Mouse (Mus musculus) MEL (cell line): ENCODE measurements around the gene Tulp4. TPM values are rescaled to one million over a fixed set of nuclear protein-coding genes. Genes with fewer than 3 reads are reported as not detected.

Source experiments
- DNase-seq: peaks from one replicate; pipeline ENCODE4 v3.0.0; 2011; ENCODE audit warnings: low read depth, low spot score
- H3K27ac ChIP-seq: 2 replicates; pipeline ENCODE4 v1.5.1; 2012; ENCODE audit warnings: low read depth, mild to moderate bottlenecking, control low read depth, low read length, moderate library complexity; ENCODE audit not compliant: control insufficient read depth
- H3K27me3 ChIP-seq, 2 experiments: fragments of 150-350 bp in 1 of 2; sonication (generic) in 1 of 2; 2 replicates each; pipeline ENCODE4 v1.6.1; 2012; ENCODE audit warnings: low read length in 2 of 2, mild to moderate bottlenecking in 2 of 2, improper control_type of control experiment in 1 of 2, moderate library complexity in 1 of 2; ENCODE audit not compliant: insufficient read depth in 2 of 2, control insufficient read depth in 1 of 2
- H3K36me3 ChIP-seq, 2 experiments: 2 replicates each; pipeline ENCODE4 v1.6.1; 2012 to 2014; ENCODE audit warnings: low read length in 2 of 2, improper control_type of control experiment in 1 of 2, inconsistent platforms in 1 of 2, mild to moderate bottlenecking in 1 of 2; ENCODE audit not compliant: insufficient read depth in 2 of 2, control insufficient read depth in 1 of 2
- H3K4me1 ChIP-seq, 2 experiments: fragments of 150-350 bp in 1 of 2; sonication (generic) in 1 of 2; 2 replicates each; pipeline ENCODE4 v1.6.1; 2012; ENCODE audit warnings: low read length in 2 of 2, improper control_type of control experiment in 1 of 2, mild to moderate bottlenecking in 1 of 2; ENCODE audit not compliant: insufficient read depth in 2 of 2, control insufficient read depth in 1 of 2
- H3K4me3 ChIP-seq, 2 experiments: fragments of 150-350 bp in 1 of 2; sonication (generic) in 1 of 2; 2 replicates each; pipeline ENCODE4 v1.5.1; 2012; ENCODE audit warnings: low read depth in 2 of 2, low read length in 2 of 2, mild to moderate bottlenecking in 2 of 2, moderate library complexity in 2 of 2, control low read depth in 1 of 2, improper control_type of control experiment in 1 of 2; ENCODE audit not compliant: control insufficient read depth in 1 of 2, insufficient read depth in 1 of 2
- H3K79me2 ChIP-seq: 2 replicates; pipeline ENCODE4 v1.6.1; 2012; ENCODE audit warnings: mild to moderate bottlenecking, low read length, moderate library complexity; ENCODE audit not compliant: control insufficient read depth, poor library complexity, insufficient read depth
- H3K9ac ChIP-seq: 2 replicates; pipeline ENCODE4 v1.6.1; 2012; ENCODE audit warnings: low read depth, mild to moderate bottlenecking, control low read depth, low read length, moderate library complexity; ENCODE audit not compliant: control insufficient read depth, poor library complexity, severe bottlenecking
- H3K9me3 ChIP-seq: fragments of 150-350 bp; sonication (generic); replicated peaks from 2 replicates; pipeline ENCODE4 v1.6.1; 2012; ENCODE audit warnings: mild to moderate bottlenecking, low read length, improper control_type of control experiment, moderate library complexity; ENCODE audit not compliant: insufficient read depth
- BHLHE40 ChIP-seq: IDR thresholded peaks from 2 replicates; pipeline ENCODE4 v1.6.1; 2012; ENCODE audit warnings: low read depth, mild to moderate bottlenecking, inconsistent platforms, low read length, improper control_type of control experiment, borderline replicate concordance
- CHD1 ChIP-seq: IDR thresholded peaks from 2 replicates; pipeline ENCODE4 v1.6.1; 2012; ENCODE audit warnings: low read depth, mild to moderate bottlenecking, inconsistent platforms, low read length, improper control_type of control experiment
- CHD2 ChIP-seq: IDR thresholded peaks from 2 replicates; pipeline ENCODE4 v1.6.1; 2011; ENCODE audit warnings: low read length, improper control_type of control experiment
- E2F4 ChIP-seq: IDR thresholded peaks from 2 replicates; pipeline ENCODE4 v1.6.1; 2011; ENCODE audit warnings: low read depth, low read length, improper control_type of control experiment, borderline replicate concordance
- MAFK ChIP-seq: IDR thresholded peaks from 2 replicates; pipeline ENCODE4 v1.6.1; 2011; ENCODE audit warnings: low read depth, mild to moderate bottlenecking, low read length, improper control_type of control experiment, borderline replicate concordance
- MAX ChIP-seq: IDR thresholded peaks from 2 replicates; pipeline ENCODE4 v1.6.1; 2011; ENCODE audit warnings: low read length, improper control_type of control experiment
- NRF1 ChIP-seq: IDR thresholded peaks from 2 replicates; pipeline ENCODE4 v1.6.1; 2014; ENCODE audit warnings: low read depth, mild to moderate bottlenecking, inconsistent platforms, low read length, improper control_type of control experiment, moderate library complexity; ENCODE audit not compliant: poor library complexity, insufficient read depth, severe bottlenecking
- POLR2AphosphoS2 ChIP-seq: IDR thresholded peaks from 2 replicates; pipeline ENCODE4 v1.6.1; 2011; ENCODE audit warnings: low read length, improper control_type of control experiment
- POLR2AphosphoS5 ChIP-seq: IDR thresholded peaks from 2 replicates; pipeline ENCODE4 v1.6.1; 2012; ENCODE audit warnings: low read depth, borderline replicate concordance, mild to moderate bottlenecking, inconsistent platforms, low read length, moderate library complexity, mixed read lengths
- TBP ChIP-seq: IDR thresholded peaks from 2 replicates; pipeline ENCODE4 v1.8.0; 2011; ENCODE audit warnings: low read depth, low read length, improper control_type of control experiment
- TCF12 ChIP-seq: IDR thresholded peaks from 2 replicates; pipeline ENCODE4 v1.6.1; 2014; ENCODE audit warnings: low read depth, mild to moderate bottlenecking, inconsistent platforms, low read length, improper control_type of control experiment, moderate library complexity
- UBTF ChIP-seq: IDR thresholded peaks from 2 replicates; pipeline ENCODE4 v1.6.1; 2012; ENCODE audit warnings: low read depth, mild to moderate bottlenecking, inconsistent platforms, low read length, improper control_type of control experiment, moderate library complexity, borderline replicate concordance; ENCODE audit not compliant: insufficient read depth
- USF1 ChIP-seq: IDR thresholded peaks from 2 replicates; pipeline ENCODE4 v1.6.1; 2014; ENCODE audit warnings: low read depth, mild to moderate bottlenecking, inconsistent platforms, low read length, improper control_type of control experiment, moderate library complexity
- USF2 ChIP-seq, 2 experiments: IDR thresholded peaks; 2 replicates each; pipeline ENCODE4 v1.6.1; 2011 to 2012; ENCODE audit warnings: improper control_type of control experiment in 2 of 2, low read length in 2 of 2, borderline replicate concordance in 1 of 2, inconsistent platforms in 1 of 2, low read depth in 1 of 2, mild to moderate bottlenecking in 1 of 2; ENCODE audit not compliant: insufficient read depth in 1 of 2
- ZC3H11A ChIP-seq: IDR thresholded peaks from 2 replicates; pipeline ENCODE4 v1.6.1; 2012; ENCODE audit warnings: low read depth, mild to moderate bottlenecking, inconsistent platforms, low read length, improper control_type of control experiment
- ZMIZ1 ChIP-seq: IDR thresholded peaks from 2 replicates; pipeline ENCODE4 v1.6.1; 2012; ENCODE audit warnings: low read depth, mild to moderate bottlenecking, inconsistent platforms, low read length, improper control_type of control experiment, moderate library complexity
- polyA plus RNA-seq, 2 experiments: library from polyadenylated mRNA; stranded (reverse) in 1 of 2; unstranded in 1 of 2; fragments of >175 nt in 1 of 2; fragments of >200 nt in 1 of 2; gene quantifications; 2 replicates each; pipeline versions ENCODE4 v1.2.1 to v1.2.4; 2012; ENCODE audit warnings: low replicate concordance in 2 of 2, low read depth in 1 of 2; ENCODE audit not compliant: insufficient read length in 2 of 2, insufficient read depth in 1 of 2, missing spikeins in 1 of 2
- total RNA-seq: library from RNA; depleted of rRNA; stranded (reverse); fragments of 300-350 nt; gene quantifications from 2 replicates; pipeline ENCODE4 v1.2.3, GENCODE M21; 2012

The Tulp4 gene
- total and polyA plus RNA-seq, 3 experiments, result 7.7 to 59.2 TPM; not detected in 1

- Histone ChIP-seq H3K9ac (no peak overlapping the region), H3K4me3 (no peak overlapping the region), H3K36me3 (peaks cover 0 to 4% of the 10 kb centered on the region in 2 experiments; a peak in 1 of 4 replicates), H3K27me3 (no peaks in the 10 kb centered on the region), H3K9me3 (no peaks in the 10 kb centered on the region)
- TF ChIP-seq USF2 (IDR thresholded peaks at IDR 0.05; ENCODE audit: borderline replicate concordance in 1 of 2, insufficient read depth in 1 of 2, low read depth in 1 of 2, low read length in 2 of 2), result no peak
- TF ChIP-seq, all 39 proteins: peak for 0
- H3K79me2 ChIP-seq, result no peaks in the 10 kb centered on the region
- H3K4me1 ChIP-seq, result no peaks in the 10 kb centered on the region
- DNase-seq, result no peak
- no peak overlapping the region for H3K27ac ChIP-seq
Measured at GRCm38 (mm10) chr17:6118861-6119260, 12.6 kb downstream of the Tulp4 start.

GRCm38 (mm10) chr17:6123776-6124175 is 17.5 kb downstream of the Tulp4 start:
- TF ChIP-seq TBP (no peak), POLR2AphosphoS2 (no peak), NRF1 (no peak), UBTF (no peak), TCF12 (no peak), ZMIZ1 (no peak), E2F4 (no peak), POLR2AphosphoS5 (no peak), USF1 (no peak), BHLHE40 (no peak), MAX (no peak), CHD2 (no peak), CHD1 (no peak), MAFK (no peak), ZC3H11A (no peak)
- TF ChIP-seq, all 39 proteins: peak for 0
- Histone ChIP-seq H3K4me3 (no peak overlapping the region), H3K27ac (no peak overlapping the region), H3K27me3 (no peaks in the 10 kb centered on the region), H3K79me2 (no peaks in the 10 kb centered on the region), H3K4me1 (no peaks in the 10 kb centered on the region), H3K9ac (no peak overlapping the region), H3K36me3 (peaks cover 0 to 4% of the 10 kb centered on the region in 2 experiments; a peak in 1 of 4 replicates), H3K9me3 (no peaks in the 10 kb centered on the region)
- DNase-seq, result no peak
